Mouse (Mus musculus) kidney, adult 2 months (tissue): ENCODE results near the gene Heatr6. TPM values are rescaled to one million over a fixed set of nuclear protein-coding genes. Genes with fewer than 3 reads are reported as not detected.

Experiments used
- DNase-seq: peaks from one replicate; pipeline ENCODE4 v3.0.0; 2021
- H3K27ac ChIP-seq: fragments of 200-500 bp; 2 replicates; pipeline ENCODE4 v1.5.1; 2012; ENCODE audit warnings: low read depth, low read length, control low read depth, inconsistent platforms; ENCODE audit not compliant: insufficient read depth
- H3K27me3 ChIP-seq: fragments of 200-500 bp; replicated peaks from 2 replicates; pipeline ENCODE4 v1.6.1; 2012; ENCODE audit warnings: mild to moderate bottlenecking, moderate library complexity, low read length, inconsistent platforms; ENCODE audit not compliant: control insufficient read depth, insufficient read depth
- H3K36me3 ChIP-seq: fragments of 200-500 bp; 2 replicates; pipeline ENCODE4 v1.6.1; 2012; ENCODE audit warnings: mild to moderate bottlenecking, moderate library complexity, low read length, inconsistent platforms; ENCODE audit not compliant: control insufficient read depth, insufficient read depth
- H3K4me1 ChIP-seq: fragments of 200-500 bp; 2 replicates; pipeline ENCODE4 v1.6.1; 2011; ENCODE audit warnings: low read length; ENCODE audit not compliant: control insufficient read depth, insufficient read depth
- H3K4me3 ChIP-seq: fragments of 200-500 bp; 2 replicates; pipeline ENCODE4 v1.5.1; 2011; ENCODE audit warnings: mild to moderate bottlenecking, low read depth, low read length, control low read depth; ENCODE audit not compliant: insufficient read depth
- CTCF ChIP-seq: fragments of 200-500 bp; conservative IDR thresholded peaks from 2 replicates; pipeline ENCODE4 v1.5.1; 2011; ENCODE audit warnings: low read depth, mild to moderate bottlenecking, control low read depth, low read length, moderate library complexity, mixed read lengths; ENCODE audit not compliant: insufficient read depth, insufficient read length
- POLR2A ChIP-seq: fragments of 200-500 bp; IDR thresholded peaks from one replicate; pipeline ENCODE4 v1.6.1; 2011; ENCODE audit warnings: low read depth, low read length, control low read depth
- WGBS: fragments of 180-500 bp; shearing (Covaris S2); methylation state at CpG from one replicate; pipeline ENCODE4 v1.1.7; 2018; 5-methylcytosine and 5-hydroxymethylcytosine counted together
- polyA plus RNA-seq: library from polyadenylated mRNA; depleted of rRNA; stranded (reverse); fragments of >200 nt; gene quantifications from 2 replicates; pipeline ENCODE4 v1.2.3, GENCODE M21; 2012

The Heatr6 gene
- polyA plus RNA-seq, 1 experiment, result 10.9 TPM

DNA sequence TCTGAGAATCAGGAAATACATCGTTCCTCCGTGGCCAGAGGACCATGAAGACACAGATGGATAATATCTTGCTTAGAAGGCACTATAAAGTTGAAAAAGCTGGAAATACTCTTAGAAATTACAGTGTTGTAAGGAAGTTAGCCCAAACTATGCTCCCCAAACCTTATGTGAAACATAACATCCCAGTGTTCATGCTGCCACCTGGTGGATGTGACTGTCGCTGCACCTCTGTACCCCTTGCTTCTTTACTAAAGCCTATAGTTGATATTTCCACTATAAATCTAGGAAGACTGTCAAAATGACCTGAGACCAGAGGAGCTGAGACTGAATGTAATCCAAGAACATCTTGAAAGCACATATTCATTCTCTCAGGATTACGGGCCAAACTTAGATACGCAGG lies 14.3 kb upstream of the Heatr6 start:
- no peak overlapping the region for H3K4me3 ChIP-seq
- H3K27ac ChIP-seq, result no peak overlapping the region
- H3K4me1 ChIP-seq, result no peaks in the 10 kb centered on the region
- no peaks in the 10 kb centered on the region; the same call in 1 of the 2 replicates for H3K27me3 ChIP-seq
- no peaks in the 10 kb centered on the region for H3K36me3 ChIP-seq
- TF ChIP-seq POLR2A, result no peak
- TF ChIP-seq CTCF, result peak; percentile 89
- WGBS, result 18% methylated on average over 5 of the region's 5 CpGs
- peak; percentile 71 for DNase-seq

DNA sequence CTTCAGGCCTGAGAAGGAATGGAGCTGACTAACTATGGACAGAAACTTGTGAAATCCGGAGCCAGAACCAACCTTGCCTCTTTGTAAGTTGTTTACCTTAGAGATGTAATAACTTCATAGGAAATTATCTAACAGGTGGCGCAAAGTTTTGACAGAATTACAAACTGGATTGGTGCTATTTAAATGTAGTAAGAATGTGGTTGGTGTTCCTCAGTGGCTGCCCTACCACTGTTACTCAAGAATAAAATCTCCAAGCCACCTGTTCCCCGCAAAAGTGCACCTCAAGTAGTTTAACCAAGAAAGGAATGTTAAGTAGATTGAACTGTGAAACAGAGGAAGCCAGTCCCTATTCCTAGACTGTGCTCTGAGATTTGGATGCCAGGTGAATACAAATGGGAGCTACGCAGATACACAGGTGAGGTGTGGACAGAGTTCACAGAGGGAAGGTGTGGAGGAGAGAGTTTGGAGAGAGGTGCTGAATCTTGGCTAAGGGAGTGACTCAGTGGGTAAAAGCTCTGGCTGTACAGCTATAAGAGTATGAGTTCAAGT lies 13.0 kb upstream of the Heatr6 start:
- Histone ChIP-seq H3K36me3 (no peaks in the 10 kb centered on the region), H3K4me1 (no peaks in the 10 kb centered on the region), H3K27ac (no peak overlapping the region), H3K27me3 (no peaks in the 10 kb centered on the region; the same call in 1 of the 2 replicates), H3K4me3 (no peak overlapping the region)
- DNase-seq, result no peak
- WGBS, result 85% methylated on average over 4 of the region's 4 CpGs
- TF ChIP-seq CTCF (no peak), POLR2A (no peak)

DNA sequence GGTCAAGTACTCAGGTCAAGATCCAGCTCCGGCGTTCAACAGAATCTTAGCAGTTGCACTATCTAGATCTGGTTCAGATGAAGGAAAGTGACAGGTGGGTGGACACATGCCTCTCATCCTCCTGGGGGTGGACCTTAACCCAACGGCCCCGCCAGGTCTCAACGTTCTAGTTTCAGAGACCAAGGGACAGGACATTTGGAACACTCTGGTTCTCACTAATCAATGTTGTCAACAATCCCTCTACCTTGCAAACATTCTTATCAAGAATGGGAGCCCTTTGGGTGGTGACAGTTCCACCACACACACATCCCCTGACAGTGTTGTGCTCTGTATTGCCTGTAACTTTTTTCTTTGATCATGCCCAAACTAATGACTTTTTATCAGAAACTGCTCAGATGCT lies 11.7 kb upstream of the Heatr6 start:
- DNase-seq, result no peak
- Histone ChIP-seq H3K27ac (no peak overlapping the region), H3K4me1 (no peaks in the 10 kb centered on the region), H3K27me3 (no peaks in the 10 kb centered on the region; the same call in 1 of the 2 replicates), H3K4me3 (no peak overlapping the region), H3K36me3 (no peaks in the 10 kb centered on the region)
- WGBS, result 82% methylated on average over 5 of the region's 5 CpGs
- TF ChIP-seq CTCF (no peak), POLR2A (no peak)

DNA sequence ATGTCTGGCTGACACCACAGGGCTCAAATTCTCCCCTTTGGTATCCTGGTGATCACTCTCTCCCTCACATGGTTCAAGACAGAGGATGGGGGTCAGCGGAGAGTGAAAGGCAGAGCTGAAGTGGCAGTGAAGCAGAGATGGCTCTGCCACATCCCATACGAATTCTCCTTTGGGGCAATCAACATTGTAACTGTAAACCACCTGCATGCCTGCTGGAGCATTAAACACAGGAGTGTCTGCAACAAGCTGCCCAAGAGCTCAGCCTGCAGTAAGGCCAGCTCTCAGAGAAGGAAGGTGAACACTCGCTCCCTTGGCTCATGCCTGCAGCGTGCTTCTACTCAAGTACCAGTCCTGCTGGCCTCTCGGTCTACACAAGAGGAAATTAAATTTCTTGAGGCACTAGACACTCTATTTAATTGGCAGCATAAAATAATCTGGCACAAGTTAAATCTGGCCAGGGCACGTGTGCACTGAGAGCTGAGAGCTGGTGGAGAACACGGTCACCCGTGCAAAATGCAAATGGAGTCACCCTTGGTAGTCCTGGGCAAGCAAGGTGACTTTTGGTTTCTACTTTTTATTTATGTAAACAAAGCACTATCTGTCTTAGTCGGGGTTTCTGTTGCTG lies 10.7 kb upstream of the Heatr6 start:
- 39% methylated on average over 9 of the region's 9 CpGs for WGBS
- TF ChIP-seq POLR2A, result no peak
- no peak for TF ChIP-seq CTCF
- H3K27ac ChIP-seq, result no peak overlapping the region

GRCm38 (mm10) chr11:83743525-83743924 lies 10.0 kb upstream of the Heatr6 start:
- H3K27ac ChIP-seq, result no peak overlapping the region
- 88% methylated on average over 3 of the region's 3 CpGs for WGBS
- no peak overlapping the region for H3K4me3 ChIP-seq
- no peaks in the 10 kb centered on the region for H3K4me1 ChIP-seq
- H3K27me3 ChIP-seq, result no peaks in the 10 kb centered on the region; the same call in 1 of the 2 replicates
- H3K36me3 ChIP-seq, result no peaks in the 10 kb centered on the region
- no peak for TF ChIP-seq POLR2A
- TF ChIP-seq CTCF, result no peak
- no peak for DNase-seq

More for the DNA sequence above, 10.7 kb upstream of the Heatr6 start:
- Histone ChIP-seq H3K4me1 (no peaks in the 10 kb centered on the region), H3K36me3 (no peaks in the 10 kb centered on the region), H3K4me3 (no peak overlapping the region), H3K27me3 (no peaks in the 10 kb centered on the region; the same call in 1 of the 2 replicates)
- DNase-seq, result peak; percentile 24

DNA sequence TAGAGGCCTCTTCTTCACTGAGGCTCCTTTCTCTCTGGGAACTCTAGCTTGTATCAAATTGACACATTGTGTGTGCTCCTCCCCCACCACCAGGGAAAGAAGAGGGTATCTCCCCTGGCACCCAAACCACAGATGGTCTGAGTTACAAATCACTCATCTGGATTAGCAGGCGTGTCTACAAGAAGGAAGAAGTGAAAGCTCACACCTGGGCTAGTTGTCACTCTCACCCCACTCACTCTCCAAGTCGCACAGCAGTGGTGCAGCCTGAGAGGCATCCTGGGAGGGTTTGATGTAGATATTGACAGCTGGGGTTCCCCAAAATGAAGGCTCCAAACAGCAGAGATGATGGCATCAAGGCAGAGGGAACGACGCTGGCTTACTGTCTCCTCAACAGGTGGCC lies 7.3 kb upstream of the Heatr6 start:
- WGBS, result 57% methylated on average over 4 of the region's 4 CpGs
- DNase-seq, result no peak
- no peak overlapping the region for H3K27ac ChIP-seq
- H3K27me3 ChIP-seq, result no peaks in the 10 kb centered on the region
- H3K4me3 ChIP-seq, result no peak overlapping the region
- no peaks in the 10 kb centered on the region for H3K4me1 ChIP-seq
- H3K36me3 ChIP-seq, result no peaks in the 10 kb centered on the region
- TF ChIP-seq CTCF (no peak), POLR2A (no peak)

DNA sequence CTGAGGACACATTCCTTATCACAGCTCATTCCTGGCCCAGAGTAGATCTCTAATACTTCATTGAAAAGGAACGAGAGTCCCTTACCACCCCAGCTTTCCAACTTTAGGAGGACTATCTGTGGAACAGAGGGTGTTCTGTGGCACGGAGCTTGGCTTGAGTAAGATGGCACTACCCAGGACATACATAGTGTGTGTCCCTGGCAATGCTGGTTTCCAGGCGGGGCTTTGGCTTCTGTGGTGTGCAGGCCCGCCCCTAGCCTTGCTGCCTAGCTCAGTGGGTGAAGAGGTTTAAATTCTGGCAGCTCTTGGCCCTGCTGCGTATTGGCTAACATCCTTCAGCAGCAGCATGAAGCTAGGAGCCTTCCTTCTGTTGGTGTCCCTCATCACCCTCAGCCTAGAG lies 6.8 kb upstream of the Heatr6 start, which contains the start of gene Wfdc21:
TSS of gene Wfdc21 (plus strand) at position 260 of the 400 bp plus-strand sequence.
- no peak within 1 kb of the TSS for H3K27ac ChIP-seq
- 82% methylated on average over 5 of the region's 5 CpGs for WGBS
- DNase-seq, result no peak
- H3K4me1 ChIP-seq, result no peaks in the 10 kb centered on the region
- no peak within 1 kb of the TSS for H3K4me3 ChIP-seq
- TF ChIP-seq CTCF (no peak), POLR2A (no peak)
- no peaks in the 10 kb centered on the region for H3K36me3 ChIP-seq
- no peaks in the 10 kb centered on the region for H3K27me3 ChIP-seq
